Mouse (Mus musculus) ES-E14 (cell line): ENCODE results near the gene Olfr110. TPM values are rescaled to one million over a fixed set of nuclear protein-coding genes. Genes with fewer than 3 reads are reported as not detected.
"Not testable (repeated sequence)": the region's sequence is repeated elsewhere in the genome, so short reads cannot be mapped to it uniquely, and the experiment has no call there.

Experiments used
- DNase-seq: peaks from one replicate; pipeline ENCODE4 v3.0.0-alpha.2; 2013; ENCODE audit warnings: low read depth, low spot score
- H3K27ac ChIP-seq: 2 replicates; pipeline ENCODE4 v1.5.1; 2012; ENCODE audit warnings: low read depth, mild to moderate bottlenecking, low read length, moderate library complexity, mixed read lengths; ENCODE audit not compliant: poor library complexity, insufficient read depth, severe bottlenecking
- H3K36me3 ChIP-seq: 2 replicates; pipeline ENCODE4 v1.6.1; 2012; ENCODE audit warnings: mild to moderate bottlenecking, low read length, moderate library complexity, mixed read lengths; ENCODE audit not compliant: control insufficient read depth, poor library complexity, insufficient read depth, severe bottlenecking
- H3K4me1 ChIP-seq, 2 experiments: fragments of 150-350 bp in 1 of 2; sonication (generic) in 1 of 2; 2 replicates each; pipeline ENCODE4 v1.6.1; 2012; ENCODE audit warnings: low read length in 2 of 2, mild to moderate bottlenecking in 1 of 2, mixed read lengths in 1 of 2; ENCODE audit not compliant: control insufficient read depth in 2 of 2, insufficient read depth in 2 of 2, poor library complexity in 1 of 2
- H3K4me3 ChIP-seq, 2 experiments: fragments of 150-350 bp in 1 of 2; sonication (generic) in 1 of 2; 2 replicates each; pipeline ENCODE4 v1.5.1; 2012; ENCODE audit warnings: low read length in 2 of 2, low read depth in 1 of 2, mild to moderate bottlenecking in 1 of 2, mixed read lengths in 1 of 2; ENCODE audit not compliant: insufficient read depth in 1 of 2, poor library complexity in 1 of 2, severe bottlenecking in 1 of 2
- H3K9ac ChIP-seq: 2 replicates; pipeline ENCODE4 v1.6.1; 2012; ENCODE audit warnings: low read depth, mild to moderate bottlenecking, low read length, mixed read lengths; ENCODE audit not compliant: poor library complexity, insufficient read depth, severe bottlenecking
- H3K9me3 ChIP-seq: fragments of 150-350 bp; sonication (generic); 2 replicates; pipeline ENCODE4 v1.6.1; 2012; ENCODE audit warnings: low read depth, mild to moderate bottlenecking, low read length; ENCODE audit not compliant: control insufficient read depth, insufficient read depth
- CHD2 ChIP-seq: IDR thresholded peaks from 2 replicates; pipeline ENCODE4 v1.6.1; 2014; ENCODE audit warnings: mild to moderate bottlenecking, low read depth, low read length, inconsistent platforms
- HCFC1 ChIP-seq: IDR thresholded peaks from 2 replicates; pipeline ENCODE4 v1.6.1; 2012; ENCODE audit warnings: low read length, inconsistent platforms, borderline replicate concordance; ENCODE audit not compliant: insufficient read depth
- MAFK ChIP-seq: IDR thresholded peaks from 2 replicates; pipeline ENCODE4 v1.6.1; 2014; ENCODE audit warnings: mild to moderate bottlenecking, low read depth, low read length, inconsistent platforms; ENCODE audit not compliant: insufficient read depth
- ZC3H11A ChIP-seq: IDR thresholded peaks from 2 replicates; pipeline ENCODE4 v1.6.1; 2012; ENCODE audit warnings: low read depth, mild to moderate bottlenecking, inconsistent platforms, low read length, borderline replicate concordance
- ZNF384 ChIP-seq: IDR thresholded peaks from 2 replicates; pipeline ENCODE4 v1.6.1; 2012; ENCODE audit warnings: low read depth, low read length, inconsistent platforms
- in situ Hi-C, 2 experiments: fragments of 600-800 bp; cut with MboI; formaldehyde crosslinking; loops; one replicate each; pipeline ENCODE4 v1.15.1; 2025; ENCODE audit warnings: low sequenced_read_pairs in 2 of 2, inconsistent platforms in 1 of 2; ENCODE audit not compliant: unreplicated experiment in 2 of 2
- total RNA-seq: library from RNA; depleted of rRNA; stranded (reverse); fragments of 300-350 nt; gene quantifications from 2 replicates; pipeline ENCODE4 v1.2.3, GENCODE M21; 2012; rRNA removed

The Olfr110 gene
- total RNA-seq, 1 experiment, result not detected

GRCm38 (mm10) chr17:37535173-37535572 is 42.9 kb downstream of the Olfr110 start:
- Histone ChIP-seq H3K9me3 (no peaks in the 10 kb centered on the region), H3K4me3 (no peak overlapping the region), H3K9ac (no peak overlapping the region), H3K4me1 (no peaks in the 10 kb centered on the region), H3K27ac (no peak overlapping the region; the same call in 1 of the 2 replicates), H3K36me3 (no peaks in the 10 kb centered on the region)
- TF ChIP-seq CHD2 (no peak), MAFK (no peak), HCFC1 (no peak), ZC3H11A (no peak)
- in situ Hi-C loops, result no loop called here
- peak; percentile 38 for DNase-seq

GRCm38 (mm10) chr17:37538416-37538815 is 46.1 kb downstream of the Olfr110 start:
- DNase-seq, in situ Hi-C loops, H3K36me3 ChIP-seq, H3K9ac ChIP-seq, H3K4me1 ChIP-seq, H3K27ac ChIP-seq, H3K4me3 ChIP-seq, H3K9me3 ChIP-seq: not testable (repeated sequence)

GRCm38 (mm10) chr17:37541454-37542119 is 49.3 kb downstream of the Olfr110 start:
- Histone ChIP-seq H3K9me3 (no peaks in the 10 kb centered on the region), H3K4me3 (no peak overlapping the region), H3K36me3 (no peaks in the 10 kb centered on the region), H3K9ac (no peak overlapping the region), H3K4me1 (no peaks in the 10 kb centered on the region), H3K27ac (no peak overlapping the region)
- in situ Hi-C loops, result no loop called here
- TF ChIP-seq ZC3H11A (no peak), MAFK (no peak), CHD2 (no peak), ZNF384 (no peak), HCFC1 (no peak)
- DNase-seq, result no peak

GRCm38 (mm10) chr17:37543800-37544435 is 51.6 kb downstream of the Olfr110 start:
- H3K36me3 ChIP-seq, result no peaks in the 10 kb centered on the region
- DNase-seq, result no peak
- no peaks in the 10 kb centered on the region for H3K9me3 ChIP-seq
- H3K9ac ChIP-seq, result no peak overlapping the region
- H3K4me1 ChIP-seq, result no peaks in the 10 kb centered on the region
- H3K4me3 ChIP-seq, result no peak overlapping the region
- TF ChIP-seq ZNF384 (no peak), CHD2 (no peak), MAFK (no peak), ZC3H11A (no peak), HCFC1 (no peak)
- in situ Hi-C loops, result no loop called here
- H3K27ac ChIP-seq, result no peak overlapping the region

Other genes with a start within 250 kb of the Olfr110 start
- gene Olfr98, start 228.7 kb upstream of the Olfr110 start, total RNA-seq, result not detected in 2 replicates
- gene H2-M3, start 222.2 kb upstream of the Olfr110 start, total RNA-seq, result 3.5 and 6.8 TPM in 2 replicates
- not detected in 2 replicates for gene Olfr99, start 209.0 kb upstream of the Olfr110 start, total RNA-seq
- gene Olfr101, start 188.2 kb upstream of the Olfr110 start, total RNA-seq, result not detected in 2 replicates
- not detected in 2 replicates for gene Olfr102, start 175.4 kb upstream of the Olfr110 start, total RNA-seq
- gene Olfr103, start 152.8 kb upstream of the Olfr110 start, total RNA-seq, result not detected in 2 replicates
- not detected in 2 replicates for gene Olfr104-ps, start 132.9 kb upstream of the Olfr110 start, total RNA-seq
- gene Olfr105-ps, start 113.4 kb upstream of the Olfr110 start, total RNA-seq, result not detected in 2 replicates
- not detected in 2 replicates for gene Olfr106-ps, start 102.1 kb upstream of the Olfr110 start, total RNA-seq
- gene Olfr107, start 93.2 kb upstream of the Olfr110 start, total RNA-seq, result not detected in 2 replicates
- gene Olfr108, start 47.0 kb upstream of the Olfr110 start, total RNA-seq, result not detected in 2 replicates
- gene Olfr109, start 33.6 kb upstream of the Olfr110 start, total RNA-seq, result not detected in 2 replicates
- 0.21 and 0.27 TPM in 2 replicates for gene H2-M2, start 8.9 kb upstream of the Olfr110 start, total RNA-seq
- not detected in 2 replicates for gene Olfr111, start 15.6 kb downstream of the Olfr110 start, total RNA-seq
- gene Olfr112, start 77.0 kb downstream of the Olfr110 start, total RNA-seq, result not detected in 2 replicates
- not detected in 2 replicates for gene Olfr113, start 85.2 kb downstream of the Olfr110 start, total RNA-seq
- gene Olfr114, start 100.3 kb downstream of the Olfr110 start, total RNA-seq, result not detected in 2 replicates
- gene Olfr115, start 134.6 kb downstream of the Olfr110 start, total RNA-seq, result not detected in 2 replicates
- gene Olfr116, start 134.7 kb downstream of the Olfr110 start, total RNA-seq, result not detected in 2 replicates
- not detected in 2 replicates for gene Olfr117, start 171.3 kb downstream of the Olfr110 start, total RNA-seq
- gene Olfr118, start 174.5 kb downstream of the Olfr110 start, total RNA-seq, result 0.13 and 0.16 TPM in 2 replicates
- not detected in 2 replicates for gene Olfr119, start 204.1 kb downstream of the Olfr110 start, total RNA-seq
- gene Olfr120, start 229.3 kb downstream of the Olfr110 start, total RNA-seq, result not detected in 2 replicates